Mouse (Mus musculus) small intestine, adult 2 months (tissue): ENCODE data around the gene Hnrnpu.

Experiments
- CTCF ChIP-seq: fragments of 200-500 bp; IDR thresholded peaks from 2 replicates; pipeline ENCODE4 v1.5.1; 2012; ENCODE audit warnings: low read depth, mild to moderate bottlenecking, control low read depth, inconsistent platforms, low read length, moderate library complexity, mixed read lengths; ENCODE audit not compliant: insufficient replicate concordance, insufficient read length; ENCODE audit errors: extremely low read depth
- POLR2A ChIP-seq: fragments of 200-500 bp; IDR thresholded peaks from 2 replicates; pipeline ENCODE4 v1.6.1; 2012; ENCODE audit warnings: low read depth, mild to moderate bottlenecking, control low read depth, inconsistent platforms, low read length, moderate library complexity

- TF ChIP-seq CTCF, result no peak
- TF ChIP-seq POLR2A, result no peak
These were observed 17.0 kb upstream of the Hnrnpu start for GRCm38 (mm10) chr1:178354576-178354975.
